Mouse (Mus musculus): Measurements from ENCODE around the gene Thap4. TPM values are rescaled to one million over a fixed set of nuclear protein-coding genes. Genes with fewer than 3 reads are reported as not detected.

The Thap4 gene
- polyA plus RNA-seq, 1 experiment from 2014 or later, result 43.0 TPM

DNA sequence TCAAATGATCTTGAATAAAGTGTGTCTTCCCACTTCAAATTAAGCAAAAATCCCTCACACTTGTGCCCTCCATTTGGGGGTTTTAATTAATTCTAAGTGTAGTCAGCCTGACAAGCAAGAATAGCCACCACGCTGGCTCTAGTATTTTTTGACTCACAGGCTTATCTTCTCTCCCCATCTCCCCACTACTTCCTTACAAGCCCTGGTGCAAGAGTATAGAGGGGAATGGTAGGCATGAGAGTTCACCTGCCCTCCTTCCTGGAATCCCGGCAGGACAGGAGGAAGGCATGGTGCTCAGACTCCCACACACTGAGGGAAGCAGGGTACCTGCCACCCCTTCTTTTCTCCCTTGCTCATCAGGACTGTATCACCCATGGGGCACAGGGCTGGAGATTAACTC is 100.4 kb downstream of the Thap4 start:
- Histone ChIP-seq H3K27me3 (ENCODE audit: control insufficient read depth, insufficient read depth, low read length) (no peaks in the 10 kb centered on the region), H3K4me1 (ENCODE audit: control insufficient read depth, insufficient read depth, low read length) (no peaks in the 10 kb centered on the region), H3K4me3 (ENCODE audit: low read depth, low read length) (no peak overlapping the region), H3K9me3 (ENCODE audit: control insufficient read depth, low read length) (no peaks in the 10 kb centered on the region), H3K4me2 (ENCODE audit: low read depth, low read length) (no peak overlapping the region), H3K36me3 (ENCODE audit: control insufficient read depth, insufficient read depth, low read length) (no peaks in the 10 kb centered on the region), H3K27ac (ENCODE audit: low read depth, low read length) (no peak overlapping the region), H3K9ac (replicated peaks; ENCODE audit: low read depth, low read length) (no peak overlapping the region)
- no peak for ATAC-seq (ENCODE audit: low read depth)
- 65% methylated on average over 2 of the region's 2 CpGs for WGBS

Other genes with a start within 250 kb of the Thap4 start
- 5.5 and 5.7 TPM in 2 replicates for gene Farp2, start 242.8 kb downstream of the Thap4 start, polyA plus RNA-seq (2014; fragmentation: Nextera tagmentation; extraction: Ambion mirVana)
- 357 and 382 TPM in 2 replicates for gene Stk25, start 96.2 kb downstream of the Thap4 start, polyA plus RNA-seq (2014; fragmentation: Nextera tagmentation; extraction: Ambion mirVana)
- 70.2 and 82.7 TPM in 2 replicates for gene Bok, start 69.2 kb downstream of the Thap4 start, polyA plus RNA-seq (2014; fragmentation: Nextera tagmentation; extraction: Ambion mirVana)
- 85.9 and 90.4 TPM in 2 replicates for gene Atg4b, start 3.4 kb downstream of the Thap4 start, polyA plus RNA-seq (2014; fragmentation: Nextera tagmentation; extraction: Ambion mirVana)
- gene Dtymk, start 47.1 kb upstream of the Thap4 start, polyA plus RNA-seq (2014; fragmentation: Nextera tagmentation; extraction: Ambion mirVana), result 152 and 153 TPM in 2 replicates
- gene Ing5, start 49.1 kb upstream of the Thap4 start, polyA plus RNA-seq (2014; fragmentation: Nextera tagmentation; extraction: Ambion mirVana), result 9.4 and 10.2 TPM in 2 replicates
- 12.3 and 14.7 TPM in 2 replicates for gene D2hgdh, start 70.0 kb upstream of the Thap4 start, polyA plus RNA-seq (2014; fragmentation: Nextera tagmentation; extraction: Ambion mirVana)
- not detected in 2 replicates for gene Gal3st2, start 106.4 kb upstream of the Thap4 start, polyA plus RNA-seq (2014; fragmentation: Nextera tagmentation; extraction: Ambion mirVana)
- not detected in 2 replicates for gene Gal3st2b, start 163.4 kb upstream of the Thap4 start, polyA plus RNA-seq (2014; fragmentation: Nextera tagmentation; extraction: Ambion mirVana)
- gene Gal3st2c, start 235.6 kb upstream of the Thap4 start, polyA plus RNA-seq (2014; fragmentation: Nextera tagmentation; extraction: Ambion mirVana), result not detected in 2 replicates

Data from neural tube, embryonic 14.5 days (tissue).